Mouse (Mus musculus): ENCODE data around the gene Fars2. TPM values are rescaled to one million over a fixed set of nuclear protein-coding genes. Genes with fewer than 3 reads are reported as not detected.
A peak's percentile ranks its signal among the peaks of the same experiment; 100 is the strongest.

Fars2 gene
- polyA plus RNA-seq, 1 experiment from 2014 or later: 30.5 TPM

GRCm38 (mm10) chr13:36527761-36528160 lies 410.5 kb downstream of the Fars2 start:
- DNase-seq (ENCODE audit: low spot score, missing footprints): no peak
- Histone ChIP-seq H3K9me3 (ENCODE audit: control insufficient read depth, low read length) (no peaks in the 10 kb centered on the region), H3K4me1 (ENCODE audit: control insufficient read depth, insufficient read depth, low read length) (no peaks in the 10 kb centered on the region), H3K9ac (ENCODE audit: low read length) (no peak overlapping the region), H3K4me2 (no peak overlapping the region), H3K4me3 (ENCODE audit: low read depth, low read length) (no peak overlapping the region), H3K27me3 (ENCODE audit: control insufficient read depth, insufficient read depth, low read length) (no peaks in the 10 kb centered on the region), H3K27ac (ENCODE audit: low read depth, low read length) (no peak overlapping the region), H3K36me3 (ENCODE audit: control insufficient read depth, insufficient read depth, low read length) (no peaks in the 10 kb centered on the region)
- no peak for ATAC-seq (ENCODE audit: low FRiP score)
- WGBS: 93% methylated on average over 4 of the region's 4 CpGs

- no peak overlapping the region for H3K27ac ChIP-seq (ENCODE audit: low read depth, low read length)
- no peak for DNase-seq (ENCODE audit: low spot score, missing footprints)
- H3K9ac ChIP-seq (ENCODE audit: low read length): no peak overlapping the region
- H3K9me3 ChIP-seq (ENCODE audit: control insufficient read depth, low read length): no peaks in the 10 kb centered on the region
- H3K4me3 ChIP-seq (ENCODE audit: low read depth, low read length): no peak overlapping the region
- H3K27me3 ChIP-seq (ENCODE audit: control insufficient read depth, insufficient read depth, low read length): no peaks in the 10 kb centered on the region
- ATAC-seq (ENCODE audit: low FRiP score): no peak
- 74% methylated on average over 8 of the region's 8 CpGs for WGBS
- H3K4me1 ChIP-seq (ENCODE audit: control insufficient read depth, insufficient read depth, low read length): no peaks in the 10 kb centered on the region
- no peaks in the 10 kb centered on the region for H3K36me3 ChIP-seq (ENCODE audit: control insufficient read depth, insufficient read depth, low read length)
- no peak overlapping the region for H3K4me2 ChIP-seq
Measured at GRCm38 (mm10) chr13:36528223-36528895, 411.1 kb downstream of the Fars2 start.

GRCm38 (mm10) chr13:36529467-36530039 lies 412.3 kb downstream of the Fars2 start:
- H3K27ac ChIP-seq (ENCODE audit: low read depth, low read length): no peak overlapping the region
- 84% methylated on average over 5 of the region's 5 CpGs for WGBS
- H3K27me3 ChIP-seq (ENCODE audit: control insufficient read depth, insufficient read depth, low read length): no peaks in the 10 kb centered on the region
- no peaks in the 10 kb centered on the region for H3K9me3 ChIP-seq (ENCODE audit: control insufficient read depth, low read length)
- ATAC-seq (ENCODE audit: low FRiP score) (no peak), DNase-seq (ENCODE audit: low spot score, missing footprints) (no peak)
- H3K9ac ChIP-seq (ENCODE audit: low read length): no peak overlapping the region
- H3K4me1 ChIP-seq (ENCODE audit: control insufficient read depth, insufficient read depth, low read length): no peaks in the 10 kb centered on the region
- no peaks in the 10 kb centered on the region for H3K36me3 ChIP-seq (ENCODE audit: control insufficient read depth, insufficient read depth, low read length)
- H3K4me3 ChIP-seq (ENCODE audit: low read depth, low read length): no peak overlapping the region
- no peak overlapping the region for H3K4me2 ChIP-seq

- Histone ChIP-seq H3K4me3 (ENCODE audit: low read depth, low read length) (no peak overlapping the region), H3K9ac (ENCODE audit: low read length) (no peak overlapping the region), H3K36me3 (ENCODE audit: control insufficient read depth, insufficient read depth, low read length) (no peaks in the 10 kb centered on the region), H3K27me3 (ENCODE audit: control insufficient read depth, insufficient read depth, low read length) (no peaks in the 10 kb centered on the region), H3K9me3 (ENCODE audit: control insufficient read depth, low read length) (no peaks in the 10 kb centered on the region), H3K4me2 (no peak overlapping the region), H3K4me1 (ENCODE audit: control insufficient read depth, insufficient read depth, low read length) (no peaks in the 10 kb centered on the region), H3K27ac (ENCODE audit: low read depth, low read length) (no peak overlapping the region)
- WGBS: 100% methylated on average over 1 of the region's 1 CpGs
- ATAC-seq (ENCODE audit: low FRiP score) (0 out of 2 replicates have a peak, but pooled peaks have one; percentile 9), DNase-seq (ENCODE audit: low spot score, missing footprints) (no peak)
Measured at GRCm38 (mm10) chr13:36530852-36531251, 413.6 kb downstream of the Fars2 start.

- no peaks in the 10 kb centered on the region for H3K36me3 ChIP-seq (ENCODE audit: control insufficient read depth, insufficient read depth, low read length)
- H3K27ac ChIP-seq (ENCODE audit: low read depth, low read length): no peak overlapping the region
- DNase-seq (ENCODE audit: low spot score, missing footprints) (no peak), ATAC-seq (ENCODE audit: low FRiP score) (no peak)
- no peak overlapping the region for H3K4me2 ChIP-seq
- H3K27me3 ChIP-seq (ENCODE audit: control insufficient read depth, insufficient read depth, low read length): no peaks in the 10 kb centered on the region
- H3K9ac ChIP-seq (ENCODE audit: low read length): no peak overlapping the region
- 75% methylated on average over 3 of the region's 3 CpGs for WGBS
- H3K4me1 ChIP-seq (ENCODE audit: control insufficient read depth, insufficient read depth, low read length): no peaks in the 10 kb centered on the region
- H3K9me3 ChIP-seq (ENCODE audit: control insufficient read depth, low read length): no peaks in the 10 kb centered on the region
- no peak overlapping the region for H3K4me3 ChIP-seq (ENCODE audit: low read depth, low read length)
Measured at GRCm38 (mm10) chr13:36531893-36532292, 414.7 kb downstream of the Fars2 start.

GRCm38 (mm10) chr13:36533071-36533470 lies 415.9 kb downstream of the Fars2 start:
- no peak for ATAC-seq (ENCODE audit: low FRiP score)
- Histone ChIP-seq H3K27me3 (ENCODE audit: control insufficient read depth, insufficient read depth, low read length) (no peaks in the 10 kb centered on the region), H3K36me3 (ENCODE audit: control insufficient read depth, insufficient read depth, low read length) (no peaks in the 10 kb centered on the region), H3K4me2 (no peak overlapping the region), H3K9ac (ENCODE audit: low read length) (no peak overlapping the region), H3K4me1 (ENCODE audit: control insufficient read depth, insufficient read depth, low read length) (no peaks in the 10 kb centered on the region), H3K27ac (ENCODE audit: low read depth, low read length) (no peak overlapping the region), H3K4me3 (ENCODE audit: low read depth, low read length) (no peak overlapping the region), H3K9me3 (ENCODE audit: control insufficient read depth, low read length) (no peaks in the 10 kb centered on the region)
- WGBS: 92% methylated on average over 5 of the region's 5 CpGs
- DNase-seq (ENCODE audit: low spot score, missing footprints): no peak

GRCm38 (mm10) chr13:36533518-36533917 lies 416.3 kb downstream of the Fars2 start:
- 88% methylated on average over 7 of the region's 7 CpGs for WGBS
- Histone ChIP-seq H3K9ac (ENCODE audit: low read length) (no peak overlapping the region), H3K9me3 (ENCODE audit: control insufficient read depth, low read length) (no peaks in the 10 kb centered on the region), H3K4me2 (no peak overlapping the region), H3K27ac (ENCODE audit: low read depth, low read length) (no peak overlapping the region), H3K4me3 (ENCODE audit: low read depth, low read length) (no peak overlapping the region), H3K27me3 (ENCODE audit: control insufficient read depth, insufficient read depth, low read length) (no peaks in the 10 kb centered on the region), H3K4me1 (ENCODE audit: control insufficient read depth, insufficient read depth, low read length) (no peaks in the 10 kb centered on the region), H3K36me3 (ENCODE audit: control insufficient read depth, insufficient read depth, low read length) (no peaks in the 10 kb centered on the region)
- ATAC-seq (ENCODE audit: low FRiP score): no peak
- no peak for DNase-seq (ENCODE audit: low spot score, missing footprints)

- ATAC-seq (ENCODE audit: low FRiP score) (no peak), DNase-seq (ENCODE audit: low spot score, missing footprints) (no peak)
- H3K27me3 ChIP-seq (ENCODE audit: control insufficient read depth, insufficient read depth, low read length): no peaks in the 10 kb centered on the region
- no peaks in the 10 kb centered on the region for H3K36me3 ChIP-seq (ENCODE audit: control insufficient read depth, insufficient read depth, low read length)
- no peak overlapping the region for H3K4me3 ChIP-seq (ENCODE audit: low read depth, low read length)
- WGBS: 78% methylated on average over 8 of the region's 8 CpGs
- H3K9ac ChIP-seq (ENCODE audit: low read length): no peak overlapping the region
- no peak overlapping the region for H3K4me2 ChIP-seq
- no peak overlapping the region for H3K27ac ChIP-seq (ENCODE audit: low read depth, low read length)
- no peaks in the 10 kb centered on the region for H3K4me1 ChIP-seq (ENCODE audit: control insufficient read depth, insufficient read depth, low read length)
- no peaks in the 10 kb centered on the region for H3K9me3 ChIP-seq (ENCODE audit: control insufficient read depth, low read length)
Measured at GRCm38 (mm10) chr13:36533966-36534540, 416.8 kb downstream of the Fars2 start.

GRCm38 (mm10) chr13:36537580-36537979 lies 420.4 kb downstream of the Fars2 start:
- H3K4me2 ChIP-seq: no peak overlapping the region
- H3K27ac ChIP-seq (ENCODE audit: low read depth, low read length): no peak overlapping the region
- ATAC-seq (ENCODE audit: low FRiP score) (no peak), DNase-seq (ENCODE audit: low spot score, missing footprints) (peak; percentile 60)
- H3K4me3 ChIP-seq (ENCODE audit: low read depth, low read length): no peak overlapping the region
- no peaks in the 10 kb centered on the region for H3K27me3 ChIP-seq (ENCODE audit: control insufficient read depth, insufficient read depth, low read length)
- H3K9ac ChIP-seq (ENCODE audit: low read length): no peak overlapping the region
- H3K9me3 ChIP-seq (ENCODE audit: control insufficient read depth, low read length): no peaks in the 10 kb centered on the region
- H3K4me1 ChIP-seq (ENCODE audit: control insufficient read depth, insufficient read depth, low read length): no peaks in the 10 kb centered on the region
- 84% methylated on average over 3 of the region's 3 CpGs for WGBS
- H3K36me3 ChIP-seq (ENCODE audit: control insufficient read depth, insufficient read depth, low read length): no peaks in the 10 kb centered on the region

All from midbrain, embryonic 11.5 days (tissue).